Mouse (Mus musculus): ENCODE measurements at regions not wholly inside any gene's neighbourhood (a gene's known extent, or its start where the extent isn't known, plus 50 kb on each side); places are given as distances from the start of the nearest gene placed in this dataset.

DNA sequence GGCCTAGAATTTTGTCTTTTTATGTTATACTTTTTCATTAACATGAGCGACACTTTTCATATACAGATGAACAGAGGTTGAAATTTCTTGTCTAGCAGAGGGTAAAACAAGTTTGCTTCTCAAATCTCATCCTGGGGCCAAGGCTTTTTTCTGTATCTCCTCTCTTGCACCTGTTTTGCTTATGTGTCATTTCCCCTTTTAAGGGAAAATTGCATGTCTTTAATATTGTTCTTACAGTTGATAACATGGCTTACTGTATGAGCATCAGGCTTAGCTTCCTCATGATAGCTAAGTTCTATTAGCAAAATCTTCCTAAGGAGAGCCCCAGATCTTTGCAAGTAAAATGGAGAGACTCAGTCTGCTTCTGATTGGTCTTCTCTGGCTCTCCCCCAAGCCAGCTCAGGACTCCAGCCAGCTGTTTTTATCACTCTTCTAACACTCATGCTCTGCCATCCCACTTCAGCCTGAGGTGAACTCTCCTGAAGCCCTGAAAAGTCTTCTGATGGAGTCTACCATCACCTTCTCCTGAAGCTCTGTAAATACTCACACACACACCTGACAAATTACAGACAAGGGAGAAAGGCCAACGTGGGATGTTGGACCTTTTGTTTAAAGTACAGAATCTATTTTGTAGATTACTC is 160.8 kb downstream of the Wdr20rt start:
- no peak for ATAC-seq (ENCODE audit: low FRiP score, low read depth)
- 71% methylated on average over 2 of the region's 2 CpGs for WGBS
- H3K27me3 ChIP-seq: no peaks in the 10 kb centered on the region

DNA sequence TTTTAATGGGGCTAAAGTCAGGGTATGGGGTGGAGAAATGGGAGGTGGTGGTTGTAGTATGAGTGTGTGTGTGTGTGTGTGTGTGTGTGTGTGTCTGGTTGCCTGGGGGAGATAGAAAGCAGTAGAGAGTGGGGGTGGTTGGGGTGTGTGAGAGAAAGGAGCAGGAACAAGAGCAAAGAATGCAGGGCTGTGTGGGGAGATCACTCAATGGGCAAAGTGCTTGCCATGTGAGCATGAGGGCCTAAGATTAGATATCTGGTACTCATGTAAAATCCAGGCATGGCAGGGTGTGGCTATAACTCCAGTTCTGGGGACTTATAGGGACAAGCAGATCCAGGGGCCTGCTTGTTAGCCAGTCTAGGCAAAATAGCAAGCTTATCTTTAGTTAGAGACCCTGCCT is 161.7 kb downstream of the Wdr20rt start:
- no peaks in the 10 kb centered on the region for H3K9me3 ChIP-seq
- no peak overlapping the region for H3K27ac ChIP-seq
- no peaks in the 10 kb centered on the region for H3K36me3 ChIP-seq
- H3K4me3 ChIP-seq: no peak overlapping the region
- H3K4me2 ChIP-seq (replicated peaks): no peak overlapping the region
- no peak for ATAC-seq (ENCODE audit: low FRiP score, low read depth)
- H3K9ac ChIP-seq: no peak overlapping the region
- no peaks in the 10 kb centered on the region for H3K4me1 ChIP-seq
- H3K27me3 ChIP-seq: no peaks in the 10 kb centered on the region

More for the DNA sequence above, 160.8 kb downstream of the Wdr20rt start:
- no peaks in the 10 kb centered on the region for H3K36me3 ChIP-seq
- H3K4me3 ChIP-seq: no peak overlapping the region
- H3K27ac ChIP-seq: no peak overlapping the region
- no peaks in the 10 kb centered on the region for H3K9me3 ChIP-seq
- H3K9ac ChIP-seq: no peak overlapping the region
- no peak overlapping the region for H3K4me2 ChIP-seq (replicated peaks)
- no peaks in the 10 kb centered on the region for H3K4me1 ChIP-seq

- H3K4me1 ChIP-seq: no peaks in the 10 kb centered on the region
- no peaks in the 10 kb centered on the region for H3K27me3 ChIP-seq
- H3K9ac ChIP-seq: no peak overlapping the region
- H3K36me3 ChIP-seq: no peaks in the 10 kb centered on the region
- H3K9me3 ChIP-seq: no peaks in the 10 kb centered on the region
- ATAC-seq (ENCODE audit: low FRiP score, low read depth): no peak
- 41% methylated on average over 2 of the region's 2 CpGs for WGBS
- H3K4me3 ChIP-seq: no peak overlapping the region
- no peak overlapping the region for H3K4me2 ChIP-seq (replicated peaks)
- no peak overlapping the region for H3K27ac ChIP-seq
Measured at GRCm38 (mm10) chr12:65389512-65389911, 164.2 kb downstream of the Wdr20rt start.

DNA sequence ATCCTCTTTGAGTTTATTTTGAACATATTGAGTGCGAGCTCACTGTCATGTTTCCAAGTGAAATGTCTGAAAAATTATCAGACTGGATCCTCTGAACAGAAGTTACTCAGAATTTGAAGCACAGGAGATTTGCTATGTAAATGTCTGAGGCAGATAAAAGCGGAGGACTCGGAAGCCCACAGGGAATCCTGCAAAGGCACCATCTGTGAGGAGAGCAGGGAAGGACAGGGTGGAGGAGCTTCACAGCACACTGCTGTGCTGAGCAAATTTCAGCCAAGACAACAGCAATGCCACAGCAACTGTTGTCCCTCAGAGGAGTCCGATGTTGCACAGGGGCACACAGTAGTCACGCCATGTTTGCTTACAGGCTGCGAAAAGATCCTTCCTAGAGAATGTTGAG is 165.0 kb downstream of the Wdr20rt start:
- no peaks in the 10 kb centered on the region for H3K36me3 ChIP-seq
- no peak for ATAC-seq (ENCODE audit: low FRiP score, low read depth)
- no peaks in the 10 kb centered on the region for H3K9me3 ChIP-seq
- H3K4me2 ChIP-seq (replicated peaks): no peak overlapping the region
- H3K4me3 ChIP-seq: no peak overlapping the region
- no peaks in the 10 kb centered on the region for H3K4me1 ChIP-seq
- H3K9ac ChIP-seq: no peak overlapping the region
- WGBS: 92% methylated on average over 6 of the region's 6 CpGs
- no peak overlapping the region for H3K27ac ChIP-seq
- no peaks in the 10 kb centered on the region for H3K27me3 ChIP-seq

DNA sequence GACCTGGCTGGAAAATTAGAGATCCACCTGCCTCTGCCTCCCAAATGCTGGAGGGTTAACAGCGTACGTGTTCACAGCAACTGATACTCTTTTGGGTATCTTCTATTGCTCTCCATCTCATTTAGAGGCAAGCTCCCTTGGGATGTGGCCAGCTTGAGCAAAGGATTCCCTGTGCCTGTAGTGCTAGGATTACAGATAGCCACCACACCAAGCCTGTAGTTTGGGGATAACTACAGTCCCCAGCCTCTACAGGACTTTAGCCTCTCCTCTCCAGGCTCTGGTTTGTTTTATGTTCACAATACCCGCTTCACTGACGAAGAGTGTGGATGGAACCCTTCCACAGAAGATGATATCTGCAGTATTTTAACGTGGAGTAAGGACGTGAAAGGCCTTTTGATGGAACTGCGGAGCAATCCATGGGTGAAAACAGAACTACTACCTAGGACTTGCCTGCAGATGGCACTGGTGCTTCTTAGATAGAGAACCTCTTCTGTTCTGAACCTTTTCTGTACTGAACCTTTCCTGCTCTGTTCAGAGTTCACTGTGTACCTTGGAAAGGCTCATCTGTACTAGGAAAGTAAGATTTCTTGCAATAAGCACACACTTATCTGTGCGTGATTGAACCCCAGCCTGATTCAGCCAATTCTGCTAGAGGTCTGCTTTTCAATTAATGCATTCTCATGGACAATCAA is 176.6 kb downstream of the Wdr20rt start:
- Histone ChIP-seq H3K27me3 (no peaks in the 10 kb centered on the region), H3K4me3 (no peak overlapping the region), H3K4me1 (no peaks in the 10 kb centered on the region), H3K27ac (no peak overlapping the region), H3K4me2 (replicated peaks) (no peak overlapping the region), H3K36me3 (no peaks in the 10 kb centered on the region), H3K9ac (no peak overlapping the region), H3K9me3 (no peaks in the 10 kb centered on the region)
- peak; percentile 57; the same call in 1 of the 2 replicates for ATAC-seq (ENCODE audit: low FRiP score, low read depth)
- 52% methylated on average over 8 of the region's 8 CpGs for WGBS

DNA sequence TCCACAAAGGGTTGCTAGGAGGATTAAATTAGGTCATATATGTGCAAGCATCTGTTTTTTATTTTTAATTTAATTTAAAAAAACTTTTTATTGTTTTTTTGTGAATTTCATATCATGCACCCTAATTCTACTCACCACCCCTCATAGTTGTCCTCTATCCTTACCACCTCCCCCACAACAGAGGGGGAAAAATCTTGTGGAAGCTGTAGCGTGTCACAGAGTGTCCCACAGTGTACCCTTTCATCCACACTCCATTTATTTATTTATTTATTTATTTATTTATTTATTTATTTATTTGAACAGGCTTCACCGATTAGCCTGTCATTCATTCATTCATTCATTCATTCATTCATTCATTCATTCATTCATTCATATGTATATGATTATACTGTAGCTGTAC is 177.8 kb downstream of the Wdr20rt start:
- WGBS: 90% methylated on average over 2 of the region's 2 CpGs
- ATAC-seq (ENCODE audit: low FRiP score, low read depth): no peak
- H3K27me3 ChIP-seq: no peaks in the 10 kb centered on the region

GRCm38 (mm10) chr12:65413034-65413700 is 187.8 kb downstream of the Wdr20rt start:
- 80% methylated on average over 9 of the region's 9 CpGs for WGBS
- Histone ChIP-seq H3K36me3 (no peaks in the 10 kb centered on the region), H3K4me2 (replicated peaks) (no peak overlapping the region), H3K4me3 (no peak overlapping the region), H3K27me3 (no peaks in the 10 kb centered on the region), H3K27ac (no peak overlapping the region), H3K4me1 (no peaks in the 10 kb centered on the region), H3K9ac (no peak overlapping the region), H3K9me3 (no peaks in the 10 kb centered on the region)
- ATAC-seq (ENCODE audit: low FRiP score, low read depth): no peak

More for the DNA sequence above, 177.8 kb downstream of the Wdr20rt start:
- Histone ChIP-seq H3K4me2 (replicated peaks) (no peak overlapping the region), H3K4me3 (no peak overlapping the region), H3K9ac (no peak overlapping the region), H3K9me3 (no peaks in the 10 kb centered on the region), H3K27ac (no peak overlapping the region), H3K36me3 (no peaks in the 10 kb centered on the region), H3K4me1 (no peaks in the 10 kb centered on the region)

DNA sequence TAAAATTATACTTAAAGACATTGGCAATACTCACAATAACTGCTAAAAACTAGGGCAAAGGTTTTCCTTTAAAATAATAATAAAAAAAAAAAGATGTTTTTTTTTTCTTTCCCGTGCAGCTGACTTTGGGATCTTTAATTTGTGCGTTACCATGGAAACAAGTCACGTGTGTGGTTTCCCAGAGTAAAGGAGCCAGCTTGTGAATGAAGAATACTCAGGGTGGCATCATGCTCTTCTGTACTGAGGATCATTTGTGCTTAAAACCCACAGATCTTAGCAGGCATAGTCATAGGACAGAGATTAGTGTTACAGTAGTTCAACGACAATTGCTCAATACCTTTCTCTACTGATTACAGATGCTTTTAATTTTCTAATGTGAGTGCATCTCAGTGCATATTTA is 189.1 kb downstream of the Wdr20rt start:
- 61% methylated on average over 4 of the region's 4 CpGs for WGBS
- Histone ChIP-seq H3K9me3 (no peaks in the 10 kb centered on the region), H3K36me3 (no peaks in the 10 kb centered on the region), H3K4me3 (no peak overlapping the region), H3K9ac (no peak overlapping the region), H3K27me3 (no peaks in the 10 kb centered on the region), H3K27ac (no peak overlapping the region), H3K4me1 (no peaks in the 10 kb centered on the region), H3K4me2 (replicated peaks) (no peak overlapping the region)
- no peak for ATAC-seq (ENCODE audit: low FRiP score, low read depth)

- Histone ChIP-seq H3K4me3 (no peak overlapping the region), H3K27ac (no peak overlapping the region), H3K9me3 (no peaks in the 10 kb centered on the region), H3K9ac (no peak overlapping the region), H3K36me3 (no peaks in the 10 kb centered on the region), H3K27me3 (no peaks in the 10 kb centered on the region), H3K4me2 (replicated peaks) (no peak overlapping the region), H3K4me1 (no peaks in the 10 kb centered on the region)
- 72% methylated on average over 5 of the region's 5 CpGs for WGBS
- no peak for ATAC-seq (ENCODE audit: low FRiP score, low read depth)
Measured at GRCm38 (mm10) chr12:65416909-65417308, 191.6 kb downstream of the Wdr20rt start.

DNA sequence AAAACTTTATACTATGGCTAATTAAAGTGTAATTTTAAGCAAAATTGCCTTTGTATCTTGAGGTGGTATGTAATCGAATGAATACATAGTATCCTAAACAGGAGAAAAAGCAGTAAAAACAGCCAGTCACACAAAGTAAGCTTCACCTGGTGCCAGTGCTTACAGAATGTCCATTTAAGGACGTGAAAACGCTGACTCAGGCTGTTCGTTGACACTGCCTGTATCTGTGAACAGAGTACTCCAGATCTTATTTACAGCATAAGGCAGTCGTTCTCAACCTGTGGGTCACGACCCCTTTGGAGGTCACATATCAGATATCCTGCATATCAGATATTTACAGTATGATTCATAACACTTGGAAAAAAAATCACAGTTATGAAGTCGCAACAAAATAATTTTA is 194.8 kb downstream of the Wdr20rt start:
- WGBS: 78% methylated on average over 7 of the region's 7 CpGs
- no peaks in the 10 kb centered on the region for H3K4me1 ChIP-seq
- no peak for ATAC-seq (ENCODE audit: low FRiP score, low read depth)
- H3K4me2 ChIP-seq (replicated peaks): no peak overlapping the region
- H3K4me3 ChIP-seq: no peak overlapping the region
- no peaks in the 10 kb centered on the region for H3K27me3 ChIP-seq
- H3K9ac ChIP-seq: no peak overlapping the region
- H3K9me3 ChIP-seq: no peaks in the 10 kb centered on the region
- no peak overlapping the region for H3K27ac ChIP-seq
- H3K36me3 ChIP-seq: no peaks in the 10 kb centered on the region

GRCm38 (mm10) chr12:65424506-65424905 is 199.2 kb downstream of the Wdr20rt start:
- H3K4me1 ChIP-seq: 0 out of 2 replicates have a peak, but pooled peaks cover 8% of the 10 kb centered on the region
- WGBS: 90% methylated on average over 2 of the region's 2 CpGs
- H3K4me3 ChIP-seq: no peak overlapping the region
- H3K36me3 ChIP-seq: no peaks in the 10 kb centered on the region
- no peak for ATAC-seq (ENCODE audit: low FRiP score, low read depth)
- no peaks in the 10 kb centered on the region for H3K27me3 ChIP-seq
- no peak overlapping the region for H3K9ac ChIP-seq
- no peak overlapping the region for H3K4me2 ChIP-seq (replicated peaks)
- H3K27ac ChIP-seq: no peak overlapping the region
- no peaks in the 10 kb centered on the region for H3K9me3 ChIP-seq

DNA sequence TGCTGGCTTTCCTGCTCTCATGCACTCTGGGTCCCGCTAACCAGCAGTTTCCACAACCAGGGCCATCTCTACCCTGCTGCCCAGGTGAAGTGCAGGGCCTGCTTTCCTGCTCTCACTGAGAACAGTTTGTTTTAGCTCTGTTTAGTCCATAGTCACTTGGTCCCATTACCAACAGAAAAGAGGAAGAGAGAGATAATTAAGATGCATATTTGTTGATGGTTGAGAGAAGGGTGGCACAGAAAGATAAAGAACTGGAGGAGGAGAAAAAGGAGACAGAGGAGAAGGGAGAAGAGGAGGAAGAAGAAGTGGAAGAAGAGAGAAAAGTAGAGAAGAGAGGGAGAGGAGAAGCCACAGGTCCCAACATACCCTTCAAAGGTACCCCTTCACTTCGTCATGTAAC is 200.1 kb downstream of the Wdr20rt start:
- Histone ChIP-seq H3K9me3 (no peaks in the 10 kb centered on the region), H3K27ac (no peak overlapping the region), H3K9ac (no peak overlapping the region), H3K27me3 (no peaks in the 10 kb centered on the region), H3K4me1 (0 out of 2 replicates have a peak, but pooled peaks cover 8% of the 10 kb centered on the region), H3K4me2 (replicated peaks) (no peak overlapping the region), H3K36me3 (no peaks in the 10 kb centered on the region), H3K4me3 (no peak overlapping the region)
- 90% methylated on average over 2 of the region's 2 CpGs for WGBS
- no peak for ATAC-seq (ENCODE audit: low FRiP score, low read depth)

Data from limb, embryonic 13.5 days (tissue).